Mouse (Mus musculus): ENCODE measurements around the gene Hsf4.

The Hsf4 gene

DNA sequence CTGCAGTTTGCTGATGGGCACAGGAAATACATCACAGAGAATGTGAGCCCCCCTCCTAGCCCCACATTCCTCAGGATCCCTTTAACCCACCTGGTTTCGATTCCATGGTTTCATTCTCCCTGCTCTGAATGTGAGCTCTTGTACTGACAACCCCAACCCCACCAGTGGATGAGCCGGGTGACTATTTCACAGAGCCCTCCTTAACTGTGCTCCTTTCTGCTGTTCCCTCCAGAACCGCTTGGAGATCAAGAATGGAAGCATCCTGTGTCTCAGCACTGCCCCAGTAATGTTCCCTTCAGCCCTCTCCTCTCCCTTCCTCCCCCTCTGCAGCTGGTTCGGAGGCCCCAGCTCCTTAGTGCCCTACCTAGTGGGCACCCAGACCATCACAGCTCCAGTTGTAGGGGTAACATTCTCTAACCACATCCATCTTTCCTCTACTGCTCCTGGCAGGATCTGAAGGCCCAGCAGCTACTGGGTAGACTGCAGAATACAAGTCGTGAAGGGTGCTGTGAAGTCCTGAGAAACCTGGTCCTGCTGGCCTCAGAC is 36.6 kb downstream of the Hsf4 start:
- DNase-seq: no peak

GRCm38 (mm10) chr8:105307670-105308069 is 38.1 kb downstream of the Hsf4 start:
- DNase-seq: no peak

DNA sequence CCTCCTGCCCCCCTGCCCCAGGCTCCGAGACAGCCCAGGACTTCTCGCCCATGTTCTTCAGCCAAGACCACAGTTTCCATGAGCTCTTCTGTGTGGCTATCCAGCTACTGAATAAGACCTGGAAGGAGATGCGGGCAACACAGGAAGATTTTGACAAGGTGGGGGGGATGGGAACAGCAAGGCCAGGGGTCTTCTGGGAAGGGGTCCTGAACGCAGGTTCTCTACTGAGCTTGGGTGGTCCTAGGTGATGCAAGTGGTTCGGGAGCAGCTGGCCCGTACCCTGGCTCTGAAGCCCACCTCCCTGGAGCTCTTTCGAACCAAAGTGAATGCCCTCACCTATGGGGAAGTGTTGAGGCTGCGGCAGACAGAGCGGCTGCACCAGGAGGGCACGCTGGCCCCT is 38.8 kb downstream of the Hsf4 start:
- no peak for DNase-seq

- DNase-seq: no peak
These were observed 39.7 kb downstream of the Hsf4 start for GRCm38 (mm10) chr8:105309142-105309847.

- no peak for DNase-seq
These were observed 40.5 kb downstream of the Hsf4 start for GRCm38 (mm10) chr8:105310118-105310517.

DNA sequence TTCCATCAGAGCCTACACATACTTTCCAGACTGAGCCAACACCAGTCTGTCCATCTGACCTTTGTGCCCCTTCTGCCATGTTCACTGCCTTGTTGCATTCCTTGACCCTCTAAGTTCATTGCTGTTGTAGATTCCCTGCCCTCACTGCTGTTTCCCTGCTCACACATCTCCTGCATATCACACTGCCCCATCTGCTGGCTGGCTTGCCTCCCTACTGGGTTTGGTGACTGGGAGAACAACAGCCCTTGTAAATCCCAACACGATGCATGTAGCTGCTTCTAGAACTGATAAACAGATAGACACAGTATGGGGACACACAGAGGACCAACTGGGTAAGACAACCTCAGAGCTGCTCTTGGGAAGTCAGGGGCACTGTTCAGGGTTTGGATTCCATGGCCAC is 42.1 kb downstream of the Hsf4 start:
- DNase-seq: no peak

GRCm38 (mm10) chr8:105312891-105313481 is 43.4 kb downstream of the Hsf4 start:
- no peak for DNase-seq

- DNase-seq: no peak
These were observed 44.2 kb downstream of the Hsf4 start for GRCm38 (mm10) chr8:105313622-105314402.

GRCm38 (mm10) chr8:105315073-105315769 is 45.6 kb downstream of the Hsf4 start:
- no peak for DNase-seq

DNA sequence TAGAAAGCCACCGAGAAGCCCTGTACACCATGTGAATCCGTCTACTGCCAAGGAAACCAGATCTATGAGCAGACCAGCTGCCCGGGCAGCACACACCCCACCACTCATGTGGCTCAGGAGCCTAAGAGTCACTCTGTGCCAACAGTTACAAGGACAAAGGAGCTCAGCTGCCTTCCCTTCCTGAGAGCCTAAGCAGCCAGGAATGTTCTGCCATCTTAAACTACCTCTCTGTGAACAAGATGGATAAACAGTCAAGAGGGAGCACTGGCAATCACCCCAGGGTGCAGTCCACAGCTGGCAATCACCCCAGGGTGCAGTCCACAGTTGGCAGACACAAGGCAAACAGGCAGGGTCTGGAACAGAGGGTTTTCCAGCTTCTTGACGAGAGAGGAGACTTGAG is 48.3 kb downstream of the Hsf4 start:
- no peak for DNase-seq

GRCm38 (mm10) chr8:105318662-105319190 is 49.1 kb downstream of the Hsf4 start:
- no peak for DNase-seq

DNA sequence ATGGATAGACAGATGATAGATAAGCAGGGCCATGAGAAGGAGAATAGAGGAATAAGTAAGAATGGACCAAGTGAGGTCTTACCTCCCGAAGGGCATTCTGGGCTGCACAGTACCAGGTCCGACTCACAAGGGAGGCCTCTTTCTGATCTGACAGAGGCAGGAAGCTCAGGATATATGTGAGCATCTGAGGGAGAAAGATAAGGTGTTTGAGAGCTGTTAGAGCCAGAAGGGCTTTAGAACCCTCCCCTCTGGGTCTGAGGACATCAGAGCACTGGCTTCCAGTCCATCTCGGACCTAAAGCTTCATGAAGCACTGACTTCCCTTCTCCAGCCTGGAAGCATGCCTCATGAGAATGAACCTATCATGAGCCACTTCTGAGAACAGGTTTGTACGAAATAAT is 53.6 kb downstream of the Hsf4 start:
- no peak for DNase-seq

All from kidney, adult 18-20 months (tissue).